Mouse (Mus musculus) embryonic fibroblast, embryonic 13.5 days (primary cell): ENCODE results near the gene Iqschfp. TPM values are rescaled to one million over a fixed set of nuclear protein-coding genes. Genes with fewer than 3 reads are reported as not detected.

Experiments used
- H3K27ac ChIP-seq: 2 replicates; pipeline ENCODE4 v1.5.1; 2012; ENCODE audit warnings: low read length, control low read depth, inconsistent platforms; ENCODE audit not compliant: insufficient read depth
- H3K4me1 ChIP-seq: 2 replicates; pipeline ENCODE4 v1.6.1; 2011; ENCODE audit warnings: low read length; ENCODE audit not compliant: control insufficient read depth, insufficient read depth
- H3K4me3 ChIP-seq: 2 replicates; pipeline ENCODE4 v1.5.1; 2011; ENCODE audit warnings: mild to moderate bottlenecking, control low read depth, low read length; ENCODE audit not compliant: insufficient read depth
- CTCF ChIP-seq: IDR thresholded peaks from 2 replicates; pipeline ENCODE4 v1.5.1; 2011; ENCODE audit warnings: mild to moderate bottlenecking, control low read depth, low read length, moderate library complexity, borderline replicate concordance; ENCODE audit not compliant: insufficient read depth
- POLR2A ChIP-seq: IDR thresholded peaks from 2 replicates; pipeline ENCODE4 v1.6.1; 2011; ENCODE audit warnings: low read depth, mild to moderate bottlenecking, control low read depth, low read length, moderate library complexity
- polyA plus RNA-seq: library from polyadenylated mRNA; stranded (reverse); fragments of >200 nt; gene quantifications from 2 replicates; pipeline ENCODE4 v1.2.4, GENCODE M21; 2011; ENCODE audit warnings: low read depth; ENCODE audit not compliant: missing spikeins, insufficient read length

Gene Iqschfp
- polyA plus RNA-seq, 1 experiment: not detected

DNA sequence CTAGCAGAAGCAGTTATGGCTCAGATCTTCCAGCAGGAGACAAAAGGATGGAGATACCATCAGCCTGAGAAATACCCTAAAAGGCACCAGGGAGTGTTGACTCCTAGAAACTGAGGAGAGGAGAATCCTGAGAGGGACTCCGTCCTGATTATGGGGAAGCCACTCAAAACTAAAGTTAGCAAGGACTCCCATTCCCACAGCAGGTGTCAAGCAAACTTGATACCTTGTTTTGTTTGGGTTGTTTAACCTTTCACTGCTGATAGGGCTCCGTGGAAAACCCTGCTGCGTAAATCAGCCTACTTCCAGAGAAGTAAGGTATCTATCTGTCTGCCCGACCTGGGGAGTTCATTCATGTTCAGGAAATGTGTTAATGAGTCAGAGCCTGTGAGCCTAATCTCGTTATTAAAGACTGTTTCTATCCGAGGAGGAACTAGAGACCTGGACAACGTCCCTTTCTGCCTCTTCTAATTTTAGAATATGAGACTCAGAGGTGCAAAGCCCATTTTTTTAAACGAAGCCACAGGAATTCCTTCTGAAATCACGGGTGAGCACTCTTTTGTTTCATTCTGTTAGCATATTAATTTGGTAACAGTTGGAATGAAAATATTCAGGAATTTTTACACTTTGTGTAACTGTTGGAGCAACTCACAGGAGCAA is 765.7 kb downstream of the Iqschfp start:
- Histone ChIP-seq H3K4me3 (no peak overlapping the region), H3K27ac (no peak overlapping the region), H3K4me1 (no peaks in the 10 kb centered on the region; the same call in 1 of the 2 replicates)
- no peak for TF ChIP-seq CTCF
- TF ChIP-seq POLR2A: no peak

DNA sequence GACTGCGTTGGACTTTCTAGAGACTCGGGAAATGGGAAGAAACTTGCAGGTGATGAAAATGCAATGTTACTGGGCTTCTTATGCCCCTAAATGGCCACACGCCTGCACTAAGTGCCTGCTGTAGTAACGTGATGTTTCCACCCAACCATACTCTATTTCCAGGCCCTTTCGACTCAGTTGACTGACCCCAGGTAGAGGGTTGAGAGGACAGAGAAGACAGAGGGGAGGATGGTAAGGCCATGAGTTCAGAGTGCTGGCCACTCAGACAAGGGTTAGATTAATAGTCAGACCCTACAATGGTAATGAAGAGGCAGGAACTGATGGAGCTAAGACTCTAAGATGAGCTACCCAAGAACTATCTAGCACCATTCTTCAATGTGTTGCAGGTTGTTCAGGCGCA is 768.0 kb downstream of the Iqschfp start:
- Histone ChIP-seq H3K4me3 (no peak overlapping the region), H3K27ac (no peak overlapping the region), H3K4me1 (no peaks in the 10 kb centered on the region; the same call in 1 of the 2 replicates)
- TF ChIP-seq POLR2A (no peak), CTCF (no peak)

DNA sequence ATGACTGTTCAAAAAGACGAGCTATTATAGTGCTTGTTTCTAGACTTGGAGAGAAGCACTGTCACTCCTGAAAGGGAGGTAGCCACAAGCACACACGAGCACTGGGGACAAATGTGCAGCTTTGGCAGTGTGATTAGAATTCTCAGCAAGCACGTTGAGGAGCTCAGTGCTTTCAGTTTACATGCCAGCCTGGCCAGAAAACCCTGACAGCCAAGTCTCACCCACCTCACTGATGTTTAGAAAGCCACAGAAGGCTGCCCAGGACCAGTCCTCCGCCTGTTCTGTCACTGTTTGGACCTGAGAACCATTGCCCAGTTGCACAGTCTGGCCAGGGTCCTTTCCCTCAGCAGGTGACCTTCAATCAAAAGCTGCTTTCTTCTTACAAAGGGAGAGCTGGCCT is 768.5 kb downstream of the Iqschfp start:
- no peak overlapping the region for H3K4me3 ChIP-seq
- H3K4me1 ChIP-seq: no peaks in the 10 kb centered on the region; the same call in 1 of the 2 replicates
- TF ChIP-seq CTCF (no peak), POLR2A (no peak)
- no peak overlapping the region for H3K27ac ChIP-seq

GRCm38 (mm10) chr3:68662386-68662785 is 770.4 kb downstream of the Iqschfp start:
- no peak for TF ChIP-seq POLR2A
- no peak for TF ChIP-seq CTCF
- H3K4me1 ChIP-seq: no peaks in the 10 kb centered on the region; the same call in 1 of the 2 replicates
- no peak overlapping the region for H3K27ac ChIP-seq
- no peak overlapping the region for H3K4me3 ChIP-seq

- no peak overlapping the region for H3K27ac ChIP-seq
- H3K4me1 ChIP-seq: no peaks in the 10 kb centered on the region
- no peak overlapping the region for H3K4me3 ChIP-seq
- TF ChIP-seq POLR2A (no peak), CTCF (no peak)
Measured at GRCm38 (mm10) chr3:68664337-68664736, 772.3 kb downstream of the Iqschfp start.

- TF ChIP-seq POLR2A: no peak
- H3K4me1 ChIP-seq: no peaks in the 10 kb centered on the region
- H3K27ac ChIP-seq: no peak overlapping the region
- no peak overlapping the region for H3K4me3 ChIP-seq
Measured at GRCm38 (mm10) chr3:68666377-68666776, 774.3 kb downstream of the Iqschfp start.

GRCm38 (mm10) chr3:68667852-68668251 is 775.8 kb downstream of the Iqschfp start:
- no peak for TF ChIP-seq CTCF
- no peaks in the 10 kb centered on the region for H3K4me1 ChIP-seq
- H3K4me3 ChIP-seq: no peak overlapping the region
- no peak overlapping the region for H3K27ac ChIP-seq

GRCm38 (mm10) chr3:68669418-68669974 is 777.5 kb downstream of the Iqschfp start:
- Histone ChIP-seq H3K4me1 (no peaks in the 10 kb centered on the region), H3K27ac (no peak overlapping the region), H3K4me3 (no peak overlapping the region)
- TF ChIP-seq CTCF: no peak
- no peak for TF ChIP-seq POLR2A

- Histone ChIP-seq H3K4me1 (peaks cover 2% of the 10 kb centered on the region; the same call in 1 of the 2 replicates), H3K27ac (no peak overlapping the region), H3K4me3 (no peak overlapping the region)
- no peak for TF ChIP-seq POLR2A
- TF ChIP-seq CTCF: no peak
Measured at GRCm38 (mm10) chr3:68674721-68675120, 782.7 kb downstream of the Iqschfp start.

- no peak for TF ChIP-seq CTCF
- TF ChIP-seq POLR2A: no peak
- Histone ChIP-seq H3K4me3 (no peak overlapping the region), H3K4me1 (peaks cover 2% of the 10 kb centered on the region; the same call in 1 of the 2 replicates), H3K27ac (no peak overlapping the region)
Measured at GRCm38 (mm10) chr3:68675216-68675835, 783.3 kb downstream of the Iqschfp start.

Other genes starting within 250 kb of the Iqschfp start
- not detected in 2 replicates for gene Iqcj, start within 50 bp of the Iqschfp start, polyA plus RNA-seq
- gene Schip1, start 172.6 kb downstream of the Iqschfp start, polyA plus RNA-seq: 47.5 and 47.7 TPM in 2 replicates